Mouse (Mus musculus): ENCODE results near the gene Ankrd11.

Gene Ankrd11

DNA sequence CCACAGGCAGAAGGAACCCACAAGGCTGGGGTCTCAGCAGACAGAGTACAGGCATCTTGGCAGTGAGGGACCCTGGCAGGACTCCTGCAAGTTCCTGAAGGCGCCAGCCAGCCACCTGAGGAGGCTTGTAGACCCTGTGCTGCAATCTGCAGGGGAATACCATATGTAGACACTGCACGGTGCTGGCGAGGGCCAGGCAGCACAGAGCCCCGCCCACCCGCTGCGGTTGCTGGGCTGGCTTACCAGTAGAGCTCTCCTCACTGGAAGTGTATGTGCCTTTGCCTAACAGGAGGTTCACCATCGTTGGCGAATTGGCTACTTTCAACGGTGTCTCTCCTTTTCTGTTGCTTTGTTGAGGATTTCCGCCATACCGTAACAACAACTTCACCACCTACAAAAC lies 145.8 kb downstream of the Ankrd11 start:
- DNase-seq (ENCODE audit: low spot score): no peak

DNA sequence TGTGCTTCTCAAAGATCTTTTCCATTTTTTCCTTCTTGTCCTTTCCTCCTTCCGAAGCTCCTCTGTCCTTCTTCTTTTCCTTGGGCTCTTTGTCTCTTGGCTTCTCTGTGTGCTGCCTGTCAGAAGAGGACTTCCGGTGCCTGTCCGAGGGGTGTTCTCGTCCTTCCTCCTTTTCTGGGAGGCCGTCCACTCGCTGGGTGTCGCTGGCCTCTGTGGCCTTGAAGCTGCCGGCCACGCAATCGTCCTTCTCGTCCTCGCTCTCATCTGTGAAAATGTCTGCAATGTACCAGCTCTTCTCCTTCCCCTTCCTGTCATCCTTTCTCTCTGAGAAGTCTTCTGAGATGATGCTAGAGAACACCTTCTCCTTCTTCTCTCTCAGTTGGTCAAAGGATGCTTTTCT lies 148.6 kb downstream of the Ankrd11 start:
- no peak for DNase-seq (ENCODE audit: low spot score)

DNA sequence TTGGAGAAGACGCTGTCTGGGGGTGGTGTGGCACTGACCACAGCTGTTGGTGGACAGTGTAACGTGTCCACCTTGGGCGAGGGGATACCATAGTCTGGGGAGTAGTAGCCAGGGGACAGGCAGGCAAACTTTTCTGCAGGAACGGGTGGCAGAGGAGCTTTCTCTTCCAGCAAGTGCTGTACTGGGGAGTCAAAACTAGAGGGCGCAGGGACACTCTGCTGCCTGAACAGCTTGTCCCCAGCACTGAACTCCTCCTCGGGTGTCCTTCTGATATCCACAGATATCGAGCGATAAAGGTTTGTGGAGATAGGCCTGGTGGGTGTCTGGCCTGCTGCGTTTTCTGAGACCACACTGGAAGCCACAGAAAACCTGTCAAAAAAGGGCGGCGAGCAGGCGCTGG lies 150.6 kb downstream of the Ankrd11 start:
- no peak for DNase-seq (ENCODE audit: low spot score)

DNA sequence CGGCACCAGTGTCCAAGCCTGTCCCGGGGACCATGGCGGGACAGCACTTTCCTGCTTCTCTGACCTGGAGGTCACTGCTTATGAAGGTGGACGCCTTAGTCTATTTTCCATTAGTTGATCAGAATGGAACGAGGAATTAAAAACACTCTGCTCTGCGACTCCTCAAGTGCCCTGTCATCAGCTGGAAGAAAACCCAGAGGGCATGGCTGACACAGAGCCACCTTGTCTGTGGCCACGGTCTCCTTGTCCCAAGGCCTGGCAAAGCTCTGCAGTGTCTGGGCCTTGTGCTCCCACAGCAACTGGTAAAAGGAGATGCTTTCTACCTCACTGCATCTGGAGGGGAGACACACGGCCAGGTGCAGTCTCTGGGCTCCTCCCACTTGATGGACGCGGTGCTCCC lies 158.4 kb downstream of the Ankrd11 start:
- no peak for DNase-seq (ENCODE audit: low spot score)

DNA sequence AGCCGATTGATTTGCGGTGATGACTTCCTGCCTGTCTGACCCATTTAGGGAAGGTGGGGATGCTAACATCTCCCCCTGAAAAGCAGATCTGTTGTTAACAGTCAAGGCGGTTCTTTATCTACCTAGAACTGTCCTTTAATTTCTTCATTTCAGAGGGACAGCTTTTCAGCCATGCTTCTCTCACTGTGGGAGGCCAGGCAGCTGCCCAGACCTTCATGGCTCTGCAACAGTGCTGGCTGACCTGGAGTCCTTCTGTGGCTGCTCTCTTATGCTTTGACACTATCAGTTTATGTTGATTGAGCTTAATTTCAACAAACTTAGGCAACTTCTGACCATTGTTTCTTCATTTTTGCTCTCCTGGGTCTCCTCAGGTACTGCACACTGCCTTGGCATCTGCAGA lies 161.8 kb downstream of the Ankrd11 start:
- DNase-seq (ENCODE audit: low spot score): no peak

DNA sequence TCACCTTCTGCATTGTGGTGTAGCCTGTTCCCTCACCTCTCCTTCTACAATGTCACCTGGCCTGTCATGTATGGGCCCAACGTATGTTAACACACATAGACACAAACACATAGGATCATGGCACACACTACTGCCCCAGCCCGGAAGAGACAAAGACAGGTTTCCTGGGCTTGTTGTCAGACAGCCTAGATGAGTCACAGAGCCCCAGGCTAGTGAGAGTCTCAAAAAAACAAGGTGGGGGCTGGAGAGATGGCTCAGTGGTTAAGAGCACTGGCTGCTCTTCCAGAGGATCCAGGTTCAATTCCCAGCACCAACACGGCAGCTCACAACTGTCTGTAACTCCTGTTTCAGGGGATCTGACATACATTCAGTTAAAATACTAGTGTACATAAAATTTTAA lies 163.8 kb downstream of the Ankrd11 start:
- DNase-seq (ENCODE audit: low spot score): no peak

DNA sequence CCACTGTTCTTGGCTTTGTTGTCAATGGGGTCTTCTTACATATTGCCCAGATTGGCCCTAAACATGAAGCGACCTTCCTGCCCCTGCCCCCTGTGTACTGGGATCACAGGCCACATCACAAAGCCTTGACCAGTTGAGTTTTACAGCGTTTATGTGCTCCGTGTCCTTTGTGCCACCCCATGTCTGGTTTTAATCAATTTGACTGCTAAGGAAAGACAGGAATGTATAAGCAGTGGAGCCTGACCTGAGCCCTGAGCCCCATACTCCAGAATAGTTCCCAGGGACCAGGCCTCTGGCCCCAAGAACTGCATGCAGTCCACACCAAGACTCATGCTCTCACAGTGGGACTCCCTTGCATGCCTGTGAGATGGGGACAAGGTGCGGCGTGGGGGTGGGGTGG lies 166.9 kb downstream of the Ankrd11 start:
- no peak for DNase-seq (ENCODE audit: low spot score)

DNA sequence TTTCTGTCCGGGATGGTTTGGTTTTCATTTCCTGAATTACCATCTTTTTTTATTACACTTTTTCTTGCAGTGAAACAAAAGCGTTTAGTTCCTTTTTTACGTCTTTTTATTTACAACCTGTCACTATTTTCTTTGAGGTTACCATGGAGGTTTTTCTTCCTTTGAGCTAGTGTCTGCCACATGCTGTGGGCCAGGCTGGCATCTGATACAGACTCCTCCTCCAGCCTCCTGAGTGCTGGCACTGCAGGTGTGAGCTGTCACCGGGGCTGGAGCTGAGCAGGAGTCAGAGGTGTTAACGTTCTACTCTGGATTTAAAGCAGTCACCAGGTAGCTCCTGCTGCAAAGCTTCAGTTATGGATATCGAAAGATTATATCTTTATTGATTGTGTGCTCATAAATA lies 168.9 kb downstream of the Ankrd11 start:
- DNase-seq (ENCODE audit: low spot score): no peak

DNA sequence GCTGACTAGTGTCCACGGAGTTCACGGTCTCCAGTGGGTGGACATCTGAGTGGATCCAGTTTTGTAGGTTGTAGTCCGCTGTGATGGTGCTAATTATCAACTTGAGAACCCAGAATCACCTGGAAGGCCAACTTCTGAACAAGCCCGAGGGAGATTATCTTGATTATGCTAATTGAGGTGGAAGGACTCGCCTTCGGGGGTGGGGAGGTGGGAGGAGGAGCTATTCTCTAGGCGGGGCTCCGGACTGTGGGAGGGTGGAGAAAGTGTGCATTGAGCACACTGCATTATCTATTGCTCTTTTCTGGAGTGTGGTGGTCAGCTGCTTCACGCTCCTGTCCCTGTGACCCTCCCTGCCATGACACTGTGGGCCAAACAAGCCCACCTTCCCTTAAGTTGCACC lies 170.4 kb downstream of the Ankrd11 start:
- no peak for DNase-seq (ENCODE audit: low spot score)

DNA sequence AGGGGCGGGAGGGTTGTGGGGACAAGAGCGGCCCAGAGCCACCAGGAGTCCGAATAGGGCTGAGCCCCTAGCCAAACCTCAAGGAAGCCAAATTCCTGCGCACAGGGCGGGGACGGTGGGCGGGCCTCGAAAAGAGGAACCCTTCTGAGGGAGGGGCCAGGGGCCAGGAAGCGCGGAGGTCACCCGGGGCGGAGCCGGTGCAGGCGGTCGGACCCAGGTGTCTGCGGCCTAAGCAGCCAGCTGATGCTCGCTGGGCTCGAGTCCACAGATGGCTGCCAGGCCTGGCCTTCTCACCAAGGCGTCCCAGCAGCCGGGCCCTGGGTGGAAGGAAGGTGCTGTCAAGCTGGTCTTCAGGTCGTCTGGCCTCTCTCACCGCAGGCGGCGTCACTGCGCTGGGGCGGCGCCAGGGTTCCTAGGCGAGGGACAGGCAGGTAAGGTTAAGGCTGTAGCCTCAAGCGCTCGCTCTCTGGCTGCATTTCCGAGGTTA lies 171.7 kb downstream of the Ankrd11 start:
- DNase-seq (ENCODE audit: low spot score): peak; percentile 56

DNA sequence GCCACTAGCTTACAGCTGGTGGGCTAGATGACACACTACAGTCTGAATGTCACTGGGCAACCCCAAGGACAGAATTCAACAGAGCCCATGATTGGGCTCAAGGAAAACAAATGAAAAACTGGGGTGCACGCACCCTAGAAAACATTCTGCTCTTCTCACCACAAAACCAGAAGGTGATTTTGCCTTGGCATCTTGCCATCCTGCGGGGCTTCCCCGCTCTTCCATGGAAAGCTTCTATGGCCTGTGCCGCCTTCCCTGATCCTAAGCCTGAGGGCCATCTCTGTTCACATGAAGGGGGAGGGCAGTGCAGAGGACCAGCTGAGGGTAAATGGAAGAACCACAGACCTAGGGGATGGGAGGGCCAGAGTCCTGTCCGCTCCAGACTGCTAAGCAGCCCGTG lies 174.1 kb downstream of the Ankrd11 start:
- DNase-seq (ENCODE audit: low spot score): no peak

DNA sequence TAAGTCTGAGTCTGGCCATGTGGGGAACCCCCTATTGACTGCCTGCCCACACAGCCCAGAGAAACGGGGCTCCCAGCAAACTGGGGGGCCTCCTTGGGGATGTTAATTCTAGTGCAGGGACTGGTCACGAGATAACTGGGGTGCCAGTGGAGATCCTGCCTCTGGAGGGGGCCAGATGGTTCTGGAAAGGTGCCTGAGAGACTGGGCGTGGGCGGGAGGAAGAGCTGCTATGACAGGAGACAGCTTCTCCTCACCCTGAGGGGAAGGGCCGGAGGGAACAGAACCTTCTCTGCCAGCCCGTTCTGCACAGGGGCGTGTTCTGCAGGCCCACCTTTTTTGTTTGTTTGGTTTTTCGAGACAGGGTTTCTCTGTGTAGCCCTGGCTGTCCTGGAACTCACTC lies 175.8 kb downstream of the Ankrd11 start:
- DNase-seq (ENCODE audit: low spot score): no peak

DNA sequence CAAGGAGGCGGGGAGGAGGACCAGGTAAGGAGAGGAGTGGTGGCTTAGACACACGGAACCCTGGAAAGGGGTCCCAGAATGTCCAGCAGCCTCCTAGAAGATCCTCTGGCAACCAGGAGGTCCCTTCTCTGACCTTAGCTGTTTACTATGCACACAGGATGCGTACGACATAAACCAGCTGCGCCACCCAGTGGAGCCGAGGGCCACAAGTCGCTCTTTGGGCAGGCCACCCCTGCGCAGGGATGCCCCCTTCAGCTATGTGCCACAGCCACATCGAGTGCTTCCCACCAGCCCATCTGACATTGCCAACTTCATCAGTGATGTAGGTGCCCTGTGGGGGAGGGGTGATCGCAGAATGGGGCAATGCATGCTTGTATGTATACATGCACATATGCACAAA lies 176.6 kb downstream of the Ankrd11 start:
- DNase-seq (ENCODE audit: low spot score): no peak

DNA sequence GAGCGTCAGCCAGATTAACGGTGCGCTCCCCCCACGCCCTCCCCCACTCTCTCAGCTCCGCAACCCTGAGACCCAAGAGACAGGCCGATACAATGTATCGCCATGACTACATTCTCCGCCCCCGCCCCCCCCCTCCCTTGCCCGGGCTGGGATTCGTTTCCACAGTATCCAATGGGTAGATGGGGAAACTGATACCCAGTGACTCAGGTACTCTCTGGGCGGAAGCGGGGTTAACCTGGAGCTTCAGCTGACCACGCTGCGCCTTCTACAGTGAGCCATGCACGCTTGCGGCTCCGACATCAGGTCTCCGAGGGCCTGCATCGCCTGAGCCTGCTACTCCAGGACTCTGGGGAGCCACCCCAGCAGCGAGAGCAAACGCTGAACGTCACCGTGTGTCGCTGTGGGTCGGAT lies 177.4 kb downstream of the Ankrd11 start:
- DNase-seq (ENCODE audit: low spot score): no peak

DNA sequence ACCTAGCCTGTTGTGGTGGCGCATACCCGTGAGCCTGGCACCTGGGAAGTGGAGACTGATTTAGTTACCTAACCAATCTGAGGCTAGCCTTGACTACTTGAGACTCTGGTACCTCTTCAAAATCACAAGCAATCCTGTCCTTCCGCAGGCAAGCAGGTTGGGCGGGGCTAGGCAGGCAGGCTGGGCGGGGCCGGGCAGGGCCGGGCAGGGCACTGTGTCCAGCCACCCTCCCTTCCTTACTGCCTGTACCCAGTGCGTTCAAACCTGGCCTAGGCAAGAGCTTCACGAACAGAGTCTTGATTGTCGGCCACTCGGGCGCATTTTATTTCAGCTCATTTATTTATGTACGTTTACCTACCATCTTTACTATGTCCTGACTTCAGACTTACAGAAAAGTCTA lies 182.2 kb downstream of the Ankrd11 start:
- no peak for DNase-seq (ENCODE audit: low spot score)

DNA sequence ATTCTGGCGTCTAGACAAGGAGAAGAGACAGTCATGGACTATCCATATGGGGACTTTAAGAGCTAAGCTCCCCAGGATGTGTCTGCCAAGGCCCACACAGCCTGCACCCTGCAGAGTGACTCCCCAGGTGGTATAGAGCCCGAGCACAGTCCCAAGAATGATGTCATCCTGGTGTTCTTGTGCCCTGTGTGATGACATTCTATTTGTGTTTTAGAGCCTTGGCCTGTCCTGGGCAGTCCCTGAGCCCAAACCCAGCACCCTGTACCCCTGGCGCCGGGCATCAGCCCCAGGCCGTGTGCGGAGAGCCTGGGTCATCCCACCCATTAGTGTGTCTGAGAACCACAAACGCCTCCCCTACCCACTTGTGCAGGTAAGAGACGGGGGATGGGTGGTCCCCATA lies 185.8 kb downstream of the Ankrd11 start:
- DNase-seq (ENCODE audit: low spot score): no peak

DNA sequence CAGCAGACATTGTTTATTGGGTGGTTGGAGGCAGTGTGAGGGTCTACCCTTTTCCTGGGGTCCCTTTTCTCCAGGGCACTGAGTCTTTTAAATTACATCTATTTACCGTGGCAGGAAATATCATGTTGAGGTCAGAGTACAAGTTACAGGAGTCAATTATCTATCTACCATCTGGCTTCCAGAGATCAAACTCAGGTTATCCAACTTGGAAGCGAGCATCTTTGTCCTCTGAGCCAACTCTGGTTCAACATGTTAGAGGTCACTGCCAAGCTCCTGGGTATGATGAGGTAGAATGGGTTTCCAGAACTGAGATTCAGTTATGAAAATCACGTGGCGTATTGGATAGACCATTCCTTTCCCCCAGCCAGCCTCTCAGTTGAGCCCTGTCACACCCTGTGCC lies 187.0 kb downstream of the Ankrd11 start:
- no peak for DNase-seq (ENCODE audit: low spot score)

DNA sequence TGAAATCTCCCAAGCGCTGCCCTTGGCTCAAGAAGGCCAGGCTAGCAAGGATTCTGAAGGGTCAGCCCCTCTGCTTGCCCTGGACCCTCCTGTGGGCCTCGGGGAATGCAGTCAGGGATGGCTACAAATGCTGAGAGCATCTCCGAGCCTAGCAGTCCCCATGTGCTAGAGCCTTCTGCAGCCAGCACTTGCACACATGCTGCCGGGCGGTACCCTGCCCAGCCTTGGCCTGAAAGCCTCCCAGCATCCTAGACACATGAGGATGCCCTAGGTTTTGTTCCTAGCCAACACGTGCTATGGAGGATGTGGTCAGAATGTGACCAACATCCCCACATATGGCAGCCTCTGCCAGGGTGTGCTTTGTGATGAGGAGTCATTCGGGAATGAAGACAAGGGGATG lies 187.7 kb downstream of the Ankrd11 start:
- no peak for DNase-seq (ENCODE audit: low spot score)

DNA sequence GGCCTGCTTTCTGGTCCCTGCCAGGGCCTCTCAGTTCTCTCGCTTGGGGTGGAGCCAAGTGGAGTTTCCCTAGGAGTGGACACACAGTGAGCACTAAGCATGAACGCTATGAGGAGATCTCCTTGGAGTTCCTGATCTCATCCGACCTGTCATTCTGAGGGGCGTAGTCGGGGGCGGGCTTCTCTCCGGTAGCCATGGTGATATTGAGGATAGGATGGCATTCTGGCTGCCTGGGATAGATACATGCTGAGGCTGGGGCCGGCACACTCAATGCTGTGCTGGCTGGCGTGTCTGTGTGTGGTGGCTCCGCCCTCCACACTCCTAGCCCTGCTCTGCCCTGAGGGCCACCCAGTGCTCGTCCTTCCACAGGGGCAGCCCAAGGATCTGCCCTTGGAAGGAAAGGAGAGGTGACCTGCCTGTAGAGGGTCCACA lies 188.7 kb downstream of the Ankrd11 start:
- peak; percentile 29 for DNase-seq (ENCODE audit: low spot score)

DNA sequence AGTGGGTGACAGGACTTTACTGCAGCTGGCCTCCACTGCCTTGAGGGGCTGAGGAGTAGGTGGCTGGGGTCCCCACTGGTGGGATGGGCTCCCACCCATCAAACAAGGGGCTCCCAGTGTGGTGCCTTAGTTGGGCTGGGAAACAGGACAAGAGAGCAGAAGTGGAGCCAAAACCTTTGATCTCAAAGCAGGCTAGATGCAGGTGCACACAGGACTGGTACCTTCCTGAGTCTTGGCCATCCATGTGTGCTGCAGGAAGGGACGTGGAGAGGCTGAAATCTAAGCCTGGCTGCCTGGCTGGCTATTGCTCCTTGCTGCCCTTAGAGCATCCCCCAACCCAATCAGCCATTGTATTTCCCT lies 189.6 kb downstream of the Ankrd11 start:
- no peak for DNase-seq (ENCODE audit: low spot score)

DNA sequence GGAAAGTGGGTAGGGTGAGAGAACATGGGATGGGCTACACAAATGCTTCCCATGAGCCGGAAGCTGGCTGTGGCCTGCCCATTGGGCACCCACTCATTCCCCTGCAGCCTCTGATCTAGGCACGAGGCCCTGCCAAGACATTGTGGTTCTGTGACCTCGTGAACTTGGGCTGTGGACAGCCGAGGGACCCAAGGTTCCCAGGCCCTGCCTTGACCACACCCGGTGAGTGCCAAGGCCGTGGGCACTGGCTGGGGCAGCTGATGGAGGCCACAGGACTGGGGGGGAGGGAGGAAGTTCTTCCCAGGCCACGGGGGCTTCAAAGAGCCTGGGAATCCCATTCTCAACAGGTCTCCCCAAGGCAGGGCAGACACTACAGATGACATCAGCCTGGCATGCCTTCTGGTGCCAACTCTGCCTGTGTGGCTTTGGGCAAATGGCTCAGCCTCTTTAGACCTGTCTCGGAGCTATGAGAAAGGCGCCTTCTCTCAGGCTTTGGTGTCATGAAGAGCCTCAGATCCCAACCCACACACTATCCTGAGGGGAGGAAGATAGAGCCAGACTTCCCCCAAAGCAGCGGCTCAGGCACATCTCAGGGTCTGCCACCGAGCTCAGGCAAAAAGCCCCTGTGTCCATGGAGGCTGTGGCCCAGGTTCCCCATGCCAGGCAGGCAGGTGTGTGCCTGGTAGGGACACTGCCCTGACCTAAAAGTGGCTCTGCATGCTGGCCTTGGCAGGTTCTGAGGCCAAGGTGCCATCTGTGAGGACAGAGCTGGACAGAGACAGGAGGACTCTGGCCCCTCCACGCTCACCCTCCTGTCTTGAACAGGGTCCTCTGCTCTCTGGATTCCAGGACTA lies 190.2 kb downstream of the Ankrd11 start:
- no peak for DNase-seq (ENCODE audit: low spot score)

DNA sequence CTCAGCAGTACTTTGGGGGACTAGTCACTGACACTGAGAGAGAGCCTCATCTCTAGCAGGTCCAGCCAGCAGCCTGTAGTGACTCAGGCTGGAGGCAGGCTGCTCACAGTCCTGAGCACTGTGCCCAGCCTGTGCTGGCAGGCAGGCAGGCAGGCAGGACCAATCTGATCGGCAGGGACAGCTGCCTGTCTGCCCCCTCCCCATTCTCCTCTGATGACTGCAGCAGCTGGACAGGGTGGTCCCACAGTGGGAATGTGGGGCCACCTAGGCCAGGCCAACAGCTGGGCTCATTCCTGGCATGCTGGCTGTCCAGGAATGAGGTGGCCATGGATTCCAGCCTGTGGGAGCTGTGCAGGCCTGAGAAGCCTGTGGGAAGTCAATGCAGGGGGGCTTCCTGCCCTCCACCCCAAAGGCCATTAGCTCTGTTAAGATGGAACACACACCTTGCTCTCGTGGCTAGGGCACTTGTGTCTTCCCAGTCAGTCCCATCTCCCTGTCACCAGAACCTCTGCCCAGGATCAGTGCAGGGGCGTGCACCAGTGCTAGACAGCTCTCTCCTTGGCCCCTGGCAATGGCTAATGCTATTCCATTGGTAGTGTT lies 191.3 kb downstream of the Ankrd11 start:
- no peak for DNase-seq (ENCODE audit: low spot score)

DNA sequence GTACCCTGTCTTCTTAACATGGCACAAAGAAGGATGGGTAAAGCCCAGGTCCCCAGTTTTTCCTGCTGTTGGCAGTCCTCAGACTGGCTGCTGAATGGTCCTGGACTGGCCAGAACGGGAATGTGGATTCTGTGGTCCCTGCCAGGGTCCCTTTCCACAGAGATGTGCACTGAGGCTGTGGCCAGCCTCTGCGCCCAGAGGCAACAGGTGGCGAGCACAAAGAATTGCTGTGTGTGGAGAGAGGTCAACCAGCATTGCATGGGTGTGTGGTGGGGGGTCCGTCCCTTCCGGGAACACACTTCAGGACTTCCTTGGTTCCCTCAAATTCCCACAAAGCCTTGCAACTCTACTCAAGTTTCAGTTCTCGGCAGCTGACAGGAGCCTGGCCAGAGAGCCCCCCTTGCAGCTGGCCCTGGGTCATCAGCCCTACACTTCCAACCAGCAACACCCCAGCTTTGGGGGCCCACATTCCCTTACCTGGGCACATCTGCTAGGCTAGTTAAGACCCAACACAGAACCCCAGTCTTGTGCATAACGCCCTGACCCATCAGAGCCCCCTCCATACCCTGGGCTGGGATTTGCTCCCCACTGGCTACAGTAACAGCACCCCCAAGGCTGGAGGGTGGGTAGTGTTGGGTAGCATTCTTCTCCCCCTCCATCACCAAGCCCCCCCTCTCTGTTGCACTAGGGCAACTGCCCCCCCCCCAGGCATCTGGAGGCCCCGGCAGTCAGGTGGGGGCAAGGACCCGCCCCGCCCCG lies 192.7 kb downstream of the Ankrd11 start:
- no peak for DNase-seq (ENCODE audit: low spot score)
